Mouse (Mus musculus): ENCODE results near the gene Ctc1. TPM values are rescaled to one million over a fixed set of nuclear protein-coding genes. Genes with fewer than 3 reads are reported as not detected.
A peak's percentile ranks its signal among the peaks of the same experiment; 100 is the strongest.
"Not testable (repeated sequence)": the region's sequence is repeated elsewhere in the genome, so short reads cannot be mapped to it uniquely, and the experiment has no call there.

The Ctc1 gene
- polyA plus RNA-seq, 1 experiment from 2014 or later, result 41.3 TPM

DNA sequence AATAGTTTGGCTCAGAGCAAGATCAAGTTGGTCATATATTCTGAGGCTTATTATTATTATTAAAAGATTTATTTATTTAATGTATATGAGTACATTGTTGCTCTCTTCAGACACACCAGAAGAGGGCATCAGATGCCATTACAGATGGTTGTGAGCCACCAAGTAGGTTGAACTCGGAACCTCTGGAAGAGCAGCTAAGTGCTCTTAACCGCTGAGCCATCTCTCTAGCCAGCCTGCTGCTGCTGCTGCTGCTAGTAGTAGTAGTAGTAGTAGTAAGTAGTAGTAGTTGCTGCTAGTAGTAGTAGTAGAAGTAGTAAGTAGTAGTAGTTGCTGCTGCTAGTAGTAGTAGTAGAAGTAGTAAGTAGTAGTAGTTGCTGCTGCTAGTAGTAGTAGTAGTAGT lies 4.3 kb upstream of the Ctc1 start:
- ATAC-seq (replicated peaks; ENCODE audit: insufficient number of reproducible peaks, low FRiP score, low TSS enrichment); H3K27me3 ChIP-seq (ENCODE audit: control insufficient read depth, insufficient read depth, low read length); H3K36me3 ChIP-seq (ENCODE audit: control insufficient read depth, insufficient read depth, low read length); H3K9me3 ChIP-seq (replicated peaks; ENCODE audit: control insufficient read depth, low read length); H3K9ac ChIP-seq (ENCODE audit: low read depth, low read length): not testable (repeated sequence)
- Histone ChIP-seq H3K27ac (ENCODE audit: low read depth, low read length) (peak overlapping the region; percentile 97), H3K4me2 (peak overlapping the region; percentile 75), H3K4me3 (ENCODE audit: low read depth, low read length) (peak overlapping the region; percentile 55), H3K4me1 (ENCODE audit: control insufficient read depth, insufficient read depth, low read length) (peaks cover 15% of the 10 kb centered on the region)
- WGBS (ENCODE audit: insufficient replicate concordance), result 68% methylated on average over 2 of the region's 2 CpGs

DNA sequence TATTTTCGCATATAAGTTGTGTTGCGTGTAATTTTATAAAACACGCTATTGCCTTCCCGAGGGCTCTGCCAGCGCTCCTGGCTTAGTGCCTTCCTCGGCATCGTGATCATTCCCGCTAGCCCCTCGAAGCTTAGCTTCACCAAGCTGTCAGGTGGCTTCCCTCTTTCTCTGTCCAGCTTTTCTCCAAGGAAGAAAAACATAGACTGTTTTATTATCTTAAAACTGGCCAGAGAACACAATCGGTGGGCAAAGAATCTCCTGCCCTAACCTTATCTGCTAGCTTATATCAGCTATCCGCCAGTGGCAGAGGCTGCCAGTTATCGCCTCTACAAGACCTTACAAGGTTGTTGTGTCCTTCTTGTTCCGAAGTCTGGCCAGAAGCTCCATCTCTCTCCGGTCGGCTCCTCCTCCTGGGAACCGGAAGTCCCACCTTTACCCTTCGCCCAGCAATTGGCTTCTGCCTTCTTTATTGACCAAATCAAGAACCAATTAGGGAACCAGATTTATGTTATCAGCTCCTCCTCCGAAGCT lies 3.6 kb upstream of the Ctc1 start:
- 1% methylated on average over 18 of the region's 18 CpGs for WGBS (ENCODE audit: insufficient replicate concordance)
- Histone ChIP-seq H3K9me3 (replicated peaks; ENCODE audit: control insufficient read depth, low read length) (no peaks in the 10 kb centered on the region), H3K36me3 (ENCODE audit: control insufficient read depth, insufficient read depth, low read length) (no peaks in the 10 kb centered on the region), H3K9ac (ENCODE audit: low read depth, low read length) (peak overlapping the region; percentile 78), H3K27me3 (ENCODE audit: control insufficient read depth, insufficient read depth, low read length) (no peaks in the 10 kb centered on the region), H3K4me1 (ENCODE audit: control insufficient read depth, insufficient read depth, low read length) (peaks cover 21% of the 10 kb centered on the region), H3K4me2 (peak overlapping the region; percentile 75), H3K4me3 (ENCODE audit: low read depth, low read length) (peak overlapping the region; percentile 55), H3K27ac (ENCODE audit: low read depth, low read length) (peak overlapping the region; percentile 97)
- peak; percentile 70 for ATAC-seq (replicated peaks; ENCODE audit: insufficient number of reproducible peaks, low FRiP score, low TSS enrichment)

DNA sequence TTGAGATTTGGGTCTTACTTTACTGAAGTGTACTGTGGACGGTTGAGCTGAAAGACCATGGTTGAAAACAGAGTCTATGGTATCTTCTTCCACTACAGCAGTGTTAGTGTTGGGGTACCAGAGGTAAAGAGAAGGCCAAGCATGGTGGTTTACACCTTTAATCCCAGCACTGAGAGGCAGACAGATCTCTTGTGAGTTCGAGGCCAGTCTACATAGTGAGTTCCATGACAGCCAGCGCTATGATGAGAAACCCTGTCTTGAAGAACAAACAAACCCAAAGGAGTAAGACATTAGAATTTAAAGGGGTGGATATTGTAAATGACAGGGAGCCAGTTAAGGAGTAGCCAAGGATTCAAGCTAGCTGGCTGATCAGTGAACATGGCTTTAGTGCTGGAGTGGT lies 1.0 kb downstream of the Ctc1 start:
- WGBS (ENCODE audit: insufficient replicate concordance), result 59% methylated on average over 3 of the region's 3 CpGs
- Histone ChIP-seq H3K27me3 (ENCODE audit: control insufficient read depth, insufficient read depth, low read length) (no peaks in the 10 kb centered on the region), H3K4me3 (ENCODE audit: low read depth, low read length) (peak overlapping the region; percentile 74), H3K9ac (ENCODE audit: low read depth, low read length) (peak overlapping the region; percentile 98), H3K36me3 (ENCODE audit: control insufficient read depth, insufficient read depth, low read length) (peaks cover under 1% of the 10 kb centered on the region; the same call in 1 of the 2 replicates), H3K4me1 (ENCODE audit: control insufficient read depth, insufficient read depth, low read length) (peaks cover 8% of the 10 kb centered on the region), H3K9me3 (replicated peaks; ENCODE audit: control insufficient read depth, low read length) (no peaks in the 10 kb centered on the region), H3K4me2 (peak overlapping the region; percentile 72), H3K27ac (ENCODE audit: low read depth, low read length) (no peak overlapping the region; the same call in 1 of the 2 replicates)
- no peak for ATAC-seq (replicated peaks; ENCODE audit: insufficient number of reproducible peaks, low FRiP score, low TSS enrichment)

DNA sequence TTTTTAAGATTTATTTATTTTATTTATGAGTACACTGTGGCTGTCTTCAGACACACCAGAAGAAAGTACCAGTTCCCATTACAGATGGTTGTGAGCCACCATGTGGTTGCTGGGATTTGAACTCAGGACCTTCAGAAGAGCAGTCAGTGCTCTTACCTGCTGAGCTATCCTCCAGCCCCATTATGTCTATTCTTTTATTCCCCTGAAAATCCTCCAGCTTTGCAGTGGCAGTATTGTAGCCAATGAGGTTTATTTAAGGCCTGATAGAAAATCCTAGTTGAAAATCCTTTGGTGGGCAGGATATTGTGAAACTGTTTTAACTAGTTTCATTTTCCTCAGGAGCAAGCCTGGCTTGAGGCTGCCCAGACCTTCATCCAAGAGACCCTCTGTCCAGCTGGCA lies 5.0 kb downstream of the Ctc1 start:
- Histone ChIP-seq H3K4me2 (no peak overlapping the region), H3K9ac (ENCODE audit: low read depth, low read length) (no peak overlapping the region), H3K27me3 (ENCODE audit: control insufficient read depth, insufficient read depth, low read length) (no peaks in the 10 kb centered on the region), H3K4me3 (ENCODE audit: low read depth, low read length) (no peak overlapping the region), H3K27ac (ENCODE audit: low read depth, low read length) (no peak overlapping the region), H3K36me3 (ENCODE audit: control insufficient read depth, insufficient read depth, low read length) (peaks cover 27% of the 10 kb centered on the region), H3K4me1 (ENCODE audit: control insufficient read depth, insufficient read depth, low read length) (peaks cover 6% of the 10 kb centered on the region), H3K9me3 (replicated peaks; ENCODE audit: control insufficient read depth, low read length) (no peaks in the 10 kb centered on the region)
- no peak for ATAC-seq (replicated peaks; ENCODE audit: insufficient number of reproducible peaks, low FRiP score, low TSS enrichment)

DNA sequence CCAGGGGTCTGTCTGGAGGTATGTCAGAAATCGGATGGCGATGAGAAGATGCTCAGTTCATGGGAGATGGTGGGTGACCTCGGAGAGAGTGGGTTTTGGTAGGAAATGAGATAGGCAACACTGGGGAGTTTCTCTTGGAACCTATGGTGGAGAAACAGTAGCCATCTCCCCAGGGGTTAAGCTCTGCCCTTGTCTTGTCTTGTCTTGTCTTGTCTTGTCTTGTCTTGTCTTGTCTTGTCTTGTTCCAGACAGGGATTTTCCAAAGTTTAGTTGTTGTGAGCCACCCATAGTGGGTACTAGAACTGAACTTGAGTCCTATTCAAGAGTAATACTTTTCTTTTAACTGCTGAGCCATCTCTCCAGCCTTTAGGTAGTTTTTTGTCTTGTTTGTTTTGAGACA lies 10.9 kb downstream of the Ctc1 start:
- H3K27ac ChIP-seq (ENCODE audit: low read depth, low read length), result no peak overlapping the region
- no peaks in the 10 kb centered on the region for H3K4me1 ChIP-seq (ENCODE audit: control insufficient read depth, insufficient read depth, low read length)
- no peak overlapping the region for H3K4me3 ChIP-seq (ENCODE audit: low read depth, low read length)
- H3K27me3 ChIP-seq (ENCODE audit: control insufficient read depth, insufficient read depth, low read length), result no peaks in the 10 kb centered on the region
- H3K36me3 ChIP-seq (ENCODE audit: control insufficient read depth, insufficient read depth, low read length), result peaks cover 76% of the 10 kb centered on the region
- H3K4me2 ChIP-seq, result no peak overlapping the region
- 86% methylated on average over 3 of the region's 3 CpGs for WGBS (ENCODE audit: insufficient replicate concordance)
- no peak overlapping the region for H3K9ac ChIP-seq (ENCODE audit: low read depth, low read length)
- no peaks in the 10 kb centered on the region for H3K9me3 ChIP-seq (replicated peaks; ENCODE audit: control insufficient read depth, low read length)
- no peak for ATAC-seq (replicated peaks; ENCODE audit: insufficient number of reproducible peaks, low FRiP score, low TSS enrichment)

DNA sequence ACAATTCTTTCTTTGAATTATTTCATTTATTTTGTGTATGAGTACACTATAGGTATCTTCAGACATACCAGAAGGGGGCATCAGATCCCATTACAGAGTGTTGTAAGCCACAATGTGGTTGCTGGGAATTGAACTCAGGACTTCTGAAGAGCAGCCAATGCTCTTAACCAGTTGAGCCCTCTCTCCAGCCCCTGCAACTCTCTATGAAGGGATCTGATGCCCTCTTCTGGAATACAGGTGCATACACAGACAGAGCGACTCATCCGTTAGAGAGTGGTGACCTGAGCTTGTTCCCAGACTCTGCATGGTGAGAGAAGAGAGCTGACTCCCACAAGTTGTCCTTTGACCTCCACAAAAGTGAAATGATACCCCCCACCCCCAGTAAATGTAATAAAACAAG lies 13.1 kb downstream of the Ctc1 start:
- H3K27ac ChIP-seq (ENCODE audit: low read depth, low read length), result no peak overlapping the region
- H3K36me3 ChIP-seq (ENCODE audit: control insufficient read depth, insufficient read depth, low read length), result peaks cover 68% of the 10 kb centered on the region
- WGBS (ENCODE audit: insufficient replicate concordance), result 77% methylated on average over 2 of the region's 2 CpGs

DNA sequence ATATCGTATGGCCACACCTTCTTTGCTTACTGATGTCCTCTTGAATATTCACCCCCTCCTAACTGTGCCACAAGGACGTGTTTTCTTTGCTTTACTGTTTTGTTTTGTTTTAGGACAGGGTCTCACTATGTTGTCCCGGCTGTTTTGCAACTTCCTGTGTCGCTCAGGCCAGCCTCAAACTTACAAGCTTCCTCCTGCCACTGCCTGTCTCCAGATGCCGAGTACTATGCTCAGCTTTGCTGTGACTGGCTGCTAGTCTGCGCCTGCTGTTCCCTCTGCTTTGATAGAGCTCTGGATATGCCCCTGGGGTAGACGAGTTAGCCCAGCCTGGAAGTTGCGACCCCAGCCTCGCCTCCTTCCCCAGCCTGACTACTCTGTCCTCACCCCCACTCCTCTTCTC lies 17.8 kb downstream of the Ctc1 start:
- H3K27ac ChIP-seq (ENCODE audit: low read depth, low read length), result no peak overlapping the region
- H3K27me3 ChIP-seq (ENCODE audit: control insufficient read depth, insufficient read depth, low read length), result no peaks in the 10 kb centered on the region
- H3K9me3 ChIP-seq (replicated peaks; ENCODE audit: control insufficient read depth, low read length), result no peaks in the 10 kb centered on the region
- peaks cover 38% of the 10 kb centered on the region for H3K36me3 ChIP-seq (ENCODE audit: control insufficient read depth, insufficient read depth, low read length)
- peaks cover 7% of the 10 kb centered on the region for H3K4me1 ChIP-seq (ENCODE audit: control insufficient read depth, insufficient read depth, low read length)
- no peak overlapping the region for H3K4me3 ChIP-seq (ENCODE audit: low read depth, low read length)
- H3K4me2 ChIP-seq, result no peak overlapping the region
- no peak for ATAC-seq (replicated peaks; ENCODE audit: insufficient number of reproducible peaks, low FRiP score, low TSS enrichment)
- H3K9ac ChIP-seq (ENCODE audit: low read depth, low read length), result no peak overlapping the region
- WGBS (ENCODE audit: insufficient replicate concordance), result 73% methylated on average over 9 of the region's 9 CpGs

More for the DNA sequence above, 13.1 kb downstream of the Ctc1 start:
- Histone ChIP-seq H3K4me2 (no peak overlapping the region), H3K9me3 (replicated peaks; ENCODE audit: control insufficient read depth, low read length) (no peaks in the 10 kb centered on the region), H3K27me3 (ENCODE audit: control insufficient read depth, insufficient read depth, low read length) (no peaks in the 10 kb centered on the region), H3K4me3 (ENCODE audit: low read depth, low read length) (no peak overlapping the region), H3K9ac (ENCODE audit: low read depth, low read length) (no peak overlapping the region), H3K4me1 (ENCODE audit: control insufficient read depth, insufficient read depth, low read length) (no peaks in the 10 kb centered on the region)
- ATAC-seq (replicated peaks; ENCODE audit: insufficient number of reproducible peaks, low FRiP score, low TSS enrichment), result no peak

DNA sequence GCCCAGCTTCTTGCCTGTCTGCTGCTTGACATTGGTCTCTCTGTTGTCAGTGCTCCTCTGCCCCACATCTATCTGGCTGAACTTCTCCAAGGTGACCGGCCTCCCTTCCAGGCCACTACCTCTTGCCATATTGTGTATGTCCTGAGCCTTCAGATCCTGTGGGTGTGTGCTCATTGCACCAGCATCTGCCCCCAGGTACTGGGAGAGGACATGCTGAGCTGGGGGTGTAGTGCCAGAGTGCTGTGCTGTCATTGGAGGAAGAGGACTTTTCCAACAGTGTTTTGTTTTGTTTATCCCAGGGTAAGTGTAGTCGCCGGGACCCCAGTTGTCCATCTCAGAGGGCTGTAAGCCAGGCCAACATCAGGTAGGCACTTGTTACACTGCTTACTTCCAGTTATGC lies 18.9 kb downstream of the Ctc1 start:
- Histone ChIP-seq H3K27me3 (ENCODE audit: control insufficient read depth, insufficient read depth, low read length) (no peaks in the 10 kb centered on the region), H3K4me3 (ENCODE audit: low read depth, low read length) (no peak overlapping the region), H3K27ac (ENCODE audit: low read depth, low read length) (no peak overlapping the region), H3K9ac (ENCODE audit: low read depth, low read length) (no peak overlapping the region), H3K4me2 (no peak overlapping the region), H3K4me1 (ENCODE audit: control insufficient read depth, insufficient read depth, low read length) (peaks cover 17% of the 10 kb centered on the region), H3K9me3 (replicated peaks; ENCODE audit: control insufficient read depth, low read length) (no peaks in the 10 kb centered on the region), H3K36me3 (ENCODE audit: control insufficient read depth, insufficient read depth, low read length) (peaks cover 28% of the 10 kb centered on the region)
- WGBS (ENCODE audit: insufficient replicate concordance), result 84% methylated on average over 3 of the region's 3 CpGs
- ATAC-seq (replicated peaks; ENCODE audit: insufficient number of reproducible peaks, low FRiP score, low TSS enrichment), result no peak

DNA sequence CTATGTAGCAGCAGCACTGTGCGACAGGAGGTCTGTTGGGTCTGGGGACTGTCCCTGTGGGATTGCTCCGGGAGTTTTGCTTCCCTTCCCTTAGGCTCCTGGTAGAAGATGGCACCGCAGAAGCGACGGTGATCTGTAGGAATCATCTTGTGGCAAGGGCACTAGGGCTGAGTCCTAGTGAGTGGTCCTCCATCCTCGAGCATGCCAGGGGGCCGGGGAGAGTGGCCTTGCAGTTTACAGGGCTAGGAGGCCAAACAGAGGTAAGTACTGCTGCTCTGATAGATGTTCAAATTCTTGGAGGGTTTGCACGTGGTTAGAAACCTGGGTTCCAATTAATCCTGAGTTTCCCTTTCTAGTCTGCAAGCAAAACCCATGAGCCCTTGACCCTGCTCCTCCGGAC lies 19.7 kb downstream of the Ctc1 start:
- H3K27me3 ChIP-seq (ENCODE audit: control insufficient read depth, insufficient read depth, low read length), result no peaks in the 10 kb centered on the region
- H3K4me2 ChIP-seq, result peak overlapping the region; percentile 78
- WGBS (ENCODE audit: insufficient replicate concordance), result 81% methylated on average over 9 of the region's 9 CpGs
- ATAC-seq (replicated peaks; ENCODE audit: insufficient number of reproducible peaks, low FRiP score, low TSS enrichment), result no peak
- no peak overlapping the region; the same call in 1 of the 2 replicates for H3K27ac ChIP-seq (ENCODE audit: low read depth, low read length)
- H3K36me3 ChIP-seq (ENCODE audit: control insufficient read depth, insufficient read depth, low read length), result peaks cover 25% of the 10 kb centered on the region
- H3K9me3 ChIP-seq (replicated peaks; ENCODE audit: control insufficient read depth, low read length), result no peaks in the 10 kb centered on the region
- peak overlapping the region; percentile 80 for H3K4me3 ChIP-seq (ENCODE audit: low read depth, low read length)
- H3K4me1 ChIP-seq (ENCODE audit: control insufficient read depth, insufficient read depth, low read length), result peaks cover 19% of the 10 kb centered on the region
- H3K9ac ChIP-seq (ENCODE audit: low read depth, low read length), result no peak overlapping the region

All from heart, embryonic 11.5 days (tissue).